Mouse (Mus musculus) neural tube, embryonic 13.5 days (tissue): ENCODE measurements around the gene Snx14. TPM values are rescaled to one million over a fixed set of nuclear protein-coding genes. Genes with fewer than 3 reads are reported as not detected.

Experiments used
- ATAC-seq: fragments of 200-750 bp; cut with Nextera tagmentation; 2 replicates; pipeline ENCODE4 v1.8.0; 2017; ENCODE audit warnings: low read depth, mild to moderate bottlenecking, moderate TSS enrichment, moderate library complexity
- H3K27ac ChIP-seq: fragments of 300-500 bp; sonication (generic); replicated peaks from 2 replicates; pipeline ENCODE4 v1.5.1; 2015; ENCODE audit warnings: moderate library complexity, mild to moderate bottlenecking, inconsistent platforms
- H3K27me3 ChIP-seq: fragments of 300-500 bp; sonication (generic); 2 replicates; pipeline ENCODE4 v1.6.1; 2015; ENCODE audit warnings: mild to moderate bottlenecking, inconsistent platforms
- H3K36me3 ChIP-seq: fragments of 300-500 bp; sonication (generic); 2 replicates; pipeline ENCODE4 v1.6.1; 2015; ENCODE audit warnings: mild to moderate bottlenecking, inconsistent platforms
- H3K4me1 ChIP-seq: fragments of 300-500 bp; sonication (generic); replicated peaks from 2 replicates; pipeline ENCODE4 v1.6.1; 2015; ENCODE audit warnings: inconsistent platforms
- H3K4me2 ChIP-seq: fragments of 300-500 bp; sonication (generic); 2 replicates; pipeline ENCODE4 v1.6.1; 2015; ENCODE audit warnings: inconsistent platforms, mild to moderate bottlenecking, moderate library complexity
- H3K4me3 ChIP-seq: fragments of 300-500 bp; sonication (generic); 2 replicates; pipeline ENCODE4 v1.5.1; 2015; ENCODE audit warnings: mild to moderate bottlenecking, inconsistent platforms
- H3K9ac ChIP-seq: fragments of 300-500 bp; sonication (generic); 2 replicates; pipeline ENCODE4 v1.6.1; 2015; ENCODE audit warnings: moderate library complexity, mild to moderate bottlenecking, inconsistent platforms
- H3K9me3 ChIP-seq: fragments of 300-500 bp; sonication (generic); 2 replicates; pipeline ENCODE4 v1.6.1; 2016; ENCODE audit warnings: inconsistent platforms
- WGBS: fragments of 180-500 bp; shearing (Covaris S2); methylation state at CpG from one replicate; pipeline ENCODE4 v1.1.7; 2015; 5-methylcytosine and 5-hydroxymethylcytosine counted together
- polyA plus RNA-seq: library from polyadenylated mRNA; unstranded; fragments of >200 nt; fragmentation: Nextera tagmentation; extraction: Ambion mirVana; gene quantifications from 2 replicates; pipeline ENCODE4 v1.2.1, GENCODE M21; 2015

The Snx14 gene
- polyA plus RNA-seq, 1 experiment from 2014 or later = 26.6 TPM

GRCm38 (mm10) chr9:88332447-88332846 is 106.3 kb downstream of the Snx14 start:
- no peak overlapping the region for H3K9ac ChIP-seq
- H3K4me2 ChIP-seq = no peak overlapping the region
- H3K4me3 ChIP-seq = no peak overlapping the region
- peaks cover 9% of the 10 kb centered on the region; the same call in 1 of the 2 replicates for H3K4me1 ChIP-seq
- H3K9me3 ChIP-seq = no peaks in the 10 kb centered on the region
- WGBS = 15% methylated on average over 3 of the region's 3 CpGs
- no peak overlapping the region for H3K27ac ChIP-seq
- peaks cover 39% of the 10 kb centered on the region for H3K27me3 ChIP-seq
- ATAC-seq = no peak
- H3K36me3 ChIP-seq = no peaks in the 10 kb centered on the region

- H3K9ac ChIP-seq = no peak overlapping the region
- H3K9me3 ChIP-seq = no peaks in the 10 kb centered on the region
- no peaks in the 10 kb centered on the region for H3K36me3 ChIP-seq
- H3K4me3 ChIP-seq = no peak overlapping the region
- peaks cover 10% of the 10 kb centered on the region; the same call in 1 of the 2 replicates for H3K4me1 ChIP-seq
- no peak overlapping the region for H3K27ac ChIP-seq
- H3K27me3 ChIP-seq = peaks cover 52% of the 10 kb centered on the region
- H3K4me2 ChIP-seq = no peak overlapping the region
- WGBS = 82% methylated on average over 3 of the region's 3 CpGs
- no peak for ATAC-seq
These were observed 108.4 kb downstream of the Snx14 start for GRCm38 (mm10) chr9:88330316-88330715.

GRCm38 (mm10) chr9:88329166-88329748 is 109.5 kb downstream of the Snx14 start:
- Histone ChIP-seq H3K27ac (no peak overlapping the region), H3K9me3 (no peaks in the 10 kb centered on the region), H3K4me2 (no peak overlapping the region), H3K27me3 (peaks cover 56% of the 10 kb centered on the region), H3K36me3 (no peaks in the 10 kb centered on the region), H3K9ac (no peak overlapping the region), H3K4me3 (no peak overlapping the region), H3K4me1 (peaks cover 10% of the 10 kb centered on the region; the same call in 1 of the 2 replicates)
- 35% methylated on average over 10 of the region's 10 CpGs for WGBS
- ATAC-seq = no peak

GRCm38 (mm10) chr9:88328666-88329065 is 110.1 kb downstream of the Snx14 start:
- H3K4me2 ChIP-seq = no peak overlapping the region

GRCm38 (mm10) chr9:88326930-88327901 is 111.5 kb downstream of the Snx14 start, which contains the start of gene Nt5e:
Nt5e (plus strand) TSS chr9:88327197.
- ATAC-seq = peak; percentile 94
- Histone ChIP-seq H3K4me2 (peak within 1 kb of the TSS; percentile 98), H3K4me1 (peaks cover 10% of the 10 kb centered on the region; the same call in 1 of the 2 replicates), H3K9me3 (no peaks in the 10 kb centered on the region), H3K27me3 (peaks cover 56% of the 10 kb centered on the region), H3K4me3 (peak within 1 kb of the TSS; percentile 64), H3K36me3 (no peaks in the 10 kb centered on the region), H3K9ac (peak within 1 kb of the TSS; percentile 69), H3K27ac (no peak within 1 kb of the TSS)
- under 1% methylated on average over 65 of the region's 66 CpGs for WGBS

More at GRCm38 (mm10) chr9:88328666-88329065, 110.1 kb downstream of the Snx14 start:
- Histone ChIP-seq H3K27me3 (peaks cover 56% of the 10 kb centered on the region), H3K9ac (no peak overlapping the region), H3K36me3 (no peaks in the 10 kb centered on the region), H3K27ac (no peak overlapping the region), H3K9me3 (no peaks in the 10 kb centered on the region), H3K4me1 (peaks cover 10% of the 10 kb centered on the region; the same call in 1 of the 2 replicates), H3K4me3 (no peak overlapping the region)
- 10% methylated on average over 5 of the region's 5 CpGs for WGBS
- ATAC-seq = no peak

Other genes starting within 250 kb of the Snx14 start
- 0.61 and 0.87 TPM in 2 replicates for gene Nt5e, start 111.8 kb downstream of the Snx14 start, polyA plus RNA-seq
- 1.5 TPM in 1 of 2 replicates, not detected in the other for gene Gm20537, start 17.7 kb upstream of the Snx14 start, polyA plus RNA-seq
- 76.1 and 85.3 TPM in 2 replicates for gene Syncrip, start 43.6 kb upstream of the Snx14 start, polyA plus RNA-seq
- gene Zfp949, start 109.1 kb upstream of the Snx14 start, polyA plus RNA-seq = 18.4 and 20.7 TPM in 2 replicates
- 0.17 TPM in 1 of 2 replicates, not detected in the other for gene Trim43a, start 141.9 kb upstream of the Snx14 start, polyA plus RNA-seq